Mouse (Mus musculus): ENCODE results near the gene Slc38a1. TPM values are rescaled to one million over a fixed set of nuclear protein-coding genes. Genes with fewer than 3 reads are reported as not detected.

The Slc38a1 gene
- polyA plus RNA-seq, 1 experiment from 2014 or later: 93.0 TPM

Other genes with a start within 250 kb of the Slc38a1 start
- gene Scaf11, start 182.1 kb downstream of the Slc38a1 start, polyA plus RNA-seq (2016; fragmentation: Nextera tagmentation; extraction: Ambion mirVana): 76.0 and 79.1 TPM in 2 replicates
- gene Slc38a2, start 56.8 kb upstream of the Slc38a1 start, polyA plus RNA-seq (2016; fragmentation: Nextera tagmentation; extraction: Ambion mirVana): 154 and 161 TPM in 2 replicates